Mouse (Mus musculus): ENCODE data around the gene Ppm1h.

GRCm38 (mm10) chr10:122705457-122705856, 26.9 kb downstream of the Ppm1h start:
- TF ChIP-seq CTCF (IDR thresholded peaks at IDR 0.05; ENCODE audit: low read depth) (no peak), EP300 (IDR thresholded peaks at IDR 0.05; ENCODE audit: low read depth) (no peak)
